Mouse (Mus musculus): ENCODE data around the gene Arpin.

Arpin gene

GRCm38 (mm10) chr7:79934862-79935510 lies at the start of gene Arpin:
Arpin (minus strand) TSS chr7:79935359.
- DNase-seq = peak; percentile 68

DNA sequence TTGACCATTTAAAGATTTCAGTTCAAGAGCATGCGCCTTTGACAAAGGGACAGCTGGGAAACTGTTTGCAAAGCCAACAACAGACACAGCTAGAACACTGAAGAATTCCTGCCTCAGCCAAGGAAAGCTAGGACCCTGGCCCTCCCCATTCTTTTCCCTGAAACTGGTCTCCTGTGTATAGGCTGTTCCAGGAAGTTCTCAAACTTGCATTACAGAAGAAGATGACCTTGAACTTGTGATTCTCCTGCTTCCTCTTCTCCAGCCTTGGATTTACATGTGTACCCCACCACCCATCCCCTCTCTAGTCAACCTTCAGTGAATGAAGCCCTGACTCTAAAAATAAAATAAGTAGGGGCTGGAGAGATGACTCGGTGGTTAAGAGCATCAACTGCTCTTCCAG lies 40.2 kb upstream of the Arpin start:
- no peak for DNase-seq

DNA sequence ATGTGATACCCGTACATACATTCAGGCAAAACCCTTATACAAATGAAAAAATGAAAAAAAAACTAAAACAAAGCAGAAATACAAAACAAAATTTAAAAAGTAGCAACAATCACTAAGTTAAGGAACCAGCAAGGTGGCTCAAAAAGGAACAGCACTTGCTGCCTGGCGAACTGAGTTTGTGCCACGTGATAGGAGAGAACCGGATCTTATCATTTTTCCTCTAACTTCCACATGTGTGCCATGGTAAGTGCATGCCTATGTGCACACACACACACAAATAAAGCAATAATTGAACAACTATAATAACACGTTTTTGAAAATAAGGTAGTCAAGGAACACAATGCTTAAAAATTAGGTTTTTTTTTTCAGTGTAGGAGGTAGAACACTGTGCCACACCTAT lies 37.0 kb upstream of the Arpin start:
- no peak for DNase-seq

- no peak for DNase-seq
Observed at GRCm38 (mm10) chr7:79970336-79970735, 35.2 kb upstream of the Arpin start.

GRCm38 (mm10) chr7:79968326-79968725 lies 33.2 kb upstream of the Arpin start:
- DNase-seq = no peak

DNA sequence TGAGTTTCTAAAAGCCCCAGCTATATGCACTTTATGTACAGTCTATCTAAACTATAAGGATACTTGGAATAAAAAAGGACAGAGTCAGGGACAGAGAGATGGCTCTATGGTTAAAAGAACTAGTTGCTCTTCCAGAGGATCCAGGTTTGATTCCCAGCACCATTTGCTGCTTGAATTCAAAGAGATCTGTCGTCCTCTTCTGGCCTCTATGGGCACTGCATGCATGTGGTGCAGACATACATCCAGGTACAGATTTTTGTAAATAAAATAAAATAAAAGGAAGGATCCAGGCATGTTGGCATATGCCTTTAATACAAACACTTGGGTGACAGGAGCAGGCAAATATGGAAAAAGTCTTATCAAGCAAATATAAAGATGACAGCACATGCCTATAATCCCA lies 26.4 kb upstream of the Arpin start:
- no peak for DNase-seq

DNA sequence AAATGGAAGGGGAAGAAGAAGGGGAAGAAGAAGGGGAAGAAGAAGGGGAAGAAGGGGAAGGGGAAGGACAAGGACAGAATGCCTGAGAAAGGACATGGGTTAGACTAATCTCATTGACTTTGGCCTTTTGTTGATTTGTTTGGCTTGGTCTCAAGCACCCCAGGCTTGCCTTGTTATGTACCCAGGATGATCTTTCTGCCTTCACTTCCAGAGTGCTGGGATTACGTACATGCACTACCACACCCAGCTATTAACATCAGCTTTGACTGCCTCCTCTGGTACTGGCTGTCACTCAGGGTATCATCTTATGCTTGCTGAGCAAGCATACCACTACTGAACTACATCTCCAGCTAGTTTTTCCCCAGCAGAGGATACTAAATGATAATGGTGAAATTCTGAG lies 21.0 kb upstream of the Arpin start:
- DNase-seq = no peak

DNA sequence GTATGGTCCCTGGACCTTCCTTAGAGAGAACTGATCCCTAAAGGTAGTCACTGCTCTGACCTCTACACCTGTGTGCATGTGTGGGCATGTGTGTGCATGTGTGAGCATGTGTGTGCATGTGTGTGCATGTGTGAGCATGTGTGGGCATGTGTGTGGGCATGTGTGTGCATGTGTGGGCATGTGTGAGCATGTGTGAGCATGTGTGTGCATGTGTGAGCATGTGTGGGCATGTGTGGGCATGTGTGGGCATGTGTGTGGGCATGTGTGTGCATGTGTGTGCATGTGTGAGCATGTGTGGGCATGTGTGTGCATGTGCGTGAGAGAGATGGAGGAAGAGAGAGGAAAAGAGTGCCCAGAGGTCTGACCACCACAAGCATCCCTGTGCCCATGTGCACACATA lies 19.7 kb upstream of the Arpin start:
- no peak for DNase-seq

- no peak for DNase-seq
Observed at GRCm38 (mm10) chr7:79951038-79951437, 15.9 kb upstream of the Arpin start.

DNA sequence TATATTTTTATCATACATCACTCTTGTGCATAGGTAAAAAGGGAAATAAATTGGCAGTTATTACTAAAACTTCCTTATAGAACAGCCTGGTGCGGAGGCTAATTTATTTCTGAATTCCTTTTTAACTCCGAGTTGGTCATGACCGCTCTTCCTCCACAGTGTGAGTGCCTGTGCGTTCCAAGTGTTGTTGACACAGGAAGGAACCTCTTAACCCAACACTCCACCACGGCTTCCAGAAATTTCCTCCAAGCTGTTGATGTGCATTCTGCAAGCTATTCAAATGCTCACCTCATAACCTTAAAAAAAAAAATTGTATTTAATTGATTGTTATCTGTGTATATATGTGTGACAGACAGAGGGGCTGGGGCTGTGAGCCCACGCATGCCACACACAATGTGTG lies 15.1 kb upstream of the Arpin start:
- no peak for DNase-seq

GRCm38 (mm10) chr7:79935511-79936205 lies 499 bp upstream of the Arpin start:
- DNase-seq = peak; percentile 13

DNA sequence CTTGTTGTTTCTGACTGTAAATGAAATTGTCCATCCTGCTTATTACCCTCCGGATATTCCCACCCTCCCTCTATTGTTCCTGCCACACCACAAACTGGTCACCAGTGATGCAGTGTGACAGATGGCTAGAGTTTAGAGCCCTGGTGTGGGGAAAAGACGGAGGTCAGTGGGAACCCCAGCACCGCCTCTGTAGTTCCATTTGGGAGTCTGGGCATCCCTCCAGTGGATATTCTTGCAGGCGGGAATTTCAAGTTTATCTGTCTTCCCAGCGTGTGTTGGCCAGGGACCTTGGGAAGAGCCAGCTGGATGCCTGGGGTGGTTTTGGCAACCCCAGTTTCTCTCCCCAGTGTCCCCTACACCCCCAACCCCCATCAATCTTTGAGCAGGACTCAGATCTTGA lies 698 bp downstream of the Arpin start:
- DNase-seq = no peak

GRCm38 (mm10) chr7:79928516-79929052 lies 6.6 kb downstream of the Arpin start:
- DNase-seq = no peak

DNA sequence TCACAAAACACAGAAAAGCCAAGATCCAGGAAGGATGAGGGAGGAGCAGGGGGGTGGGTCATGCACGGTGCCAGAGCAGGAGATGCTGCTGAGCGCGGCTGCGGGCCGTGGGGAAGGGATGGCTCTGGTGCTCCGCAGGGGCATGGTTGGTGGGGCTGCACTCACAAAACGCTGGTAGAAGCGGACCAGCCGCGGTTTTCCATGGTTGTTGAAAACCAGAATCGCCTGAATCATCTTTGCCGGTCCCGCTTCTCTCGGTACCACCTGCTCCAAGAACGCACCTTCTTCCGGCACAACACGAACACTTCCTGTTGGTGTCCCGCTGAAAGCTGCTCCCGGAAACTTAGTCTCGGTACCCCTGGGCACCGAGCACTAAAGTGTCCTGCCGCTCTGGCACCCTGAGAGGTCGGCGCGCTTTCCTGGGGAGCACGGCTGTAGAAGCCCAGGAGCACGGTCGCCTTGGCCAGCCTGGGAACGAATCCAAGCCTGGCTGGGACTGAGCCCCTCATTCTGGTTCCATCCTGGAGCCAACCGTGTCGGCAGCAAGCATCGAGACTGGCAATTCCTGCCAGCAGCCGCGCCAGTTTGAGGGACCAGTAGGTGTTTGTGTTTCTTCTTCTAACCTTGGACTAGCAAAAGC lies 14.7 kb downstream of the Arpin start, which contains the start of gene Ap3s2:
Gene Ap3s2 (minus strand): TSS at position 306 of the 640 bp plus-strand sequence.
- peak; percentile 91 for DNase-seq

- no peak for DNase-seq
Observed at GRCm38 (mm10) chr7:79914556-79914955, 20.6 kb downstream of the Arpin start.

GRCm38 (mm10) chr7:79907356-79907755 lies 27.8 kb downstream of the Arpin start:
- no peak for DNase-seq

- no peak for DNase-seq
Observed at GRCm38 (mm10) chr7:79906914-79907313, 28.2 kb downstream of the Arpin start.

DNA sequence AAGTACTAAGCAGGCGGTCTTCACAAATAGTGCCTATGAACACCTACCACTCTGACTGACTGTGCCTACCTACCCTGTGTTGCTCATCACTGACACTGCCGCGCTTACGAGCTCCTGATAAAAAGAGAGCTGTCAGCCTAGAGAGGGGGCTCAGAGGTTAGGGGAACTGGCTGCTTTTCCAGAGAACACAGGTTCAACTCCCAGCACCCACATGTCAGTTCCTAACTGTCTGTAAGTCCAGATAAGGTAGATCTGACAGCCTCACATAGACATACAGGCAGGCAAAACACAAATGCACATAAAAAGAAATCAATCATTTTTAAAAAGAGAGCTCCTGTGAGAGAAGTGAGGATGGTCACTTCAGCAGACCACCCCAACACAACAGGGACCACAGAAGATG lies 30.0 kb downstream of the Arpin start:
- DNase-seq = no peak

GRCm38 (mm10) chr7:79903160-79903792 lies 31.9 kb downstream of the Arpin start:
- DNase-seq = no peak

DNA sequence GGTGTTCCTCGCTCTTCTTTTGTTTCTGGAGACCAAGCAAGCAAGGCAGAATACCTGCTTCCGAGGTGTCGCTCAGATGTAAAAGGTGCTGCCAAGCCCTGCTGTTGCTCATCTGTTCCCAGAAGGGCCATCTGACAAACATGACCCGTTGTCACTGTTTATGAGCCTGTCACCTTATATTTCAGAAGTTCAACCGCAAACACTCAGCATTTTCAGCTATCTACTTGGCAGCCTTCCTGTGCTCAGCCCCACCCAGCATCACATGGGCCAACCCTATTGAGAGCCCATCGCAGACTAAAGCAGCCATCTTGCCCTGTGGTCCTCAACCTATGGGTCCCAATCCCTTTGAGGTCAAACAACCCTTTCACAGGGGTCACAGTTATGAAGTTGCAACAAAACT lies 34.4 kb downstream of the Arpin start:
- no peak for DNase-seq

GRCm38 (mm10) chr7:79895225-79895624 lies 39.9 kb downstream of the Arpin start:
- no peak for DNase-seq

DNA sequence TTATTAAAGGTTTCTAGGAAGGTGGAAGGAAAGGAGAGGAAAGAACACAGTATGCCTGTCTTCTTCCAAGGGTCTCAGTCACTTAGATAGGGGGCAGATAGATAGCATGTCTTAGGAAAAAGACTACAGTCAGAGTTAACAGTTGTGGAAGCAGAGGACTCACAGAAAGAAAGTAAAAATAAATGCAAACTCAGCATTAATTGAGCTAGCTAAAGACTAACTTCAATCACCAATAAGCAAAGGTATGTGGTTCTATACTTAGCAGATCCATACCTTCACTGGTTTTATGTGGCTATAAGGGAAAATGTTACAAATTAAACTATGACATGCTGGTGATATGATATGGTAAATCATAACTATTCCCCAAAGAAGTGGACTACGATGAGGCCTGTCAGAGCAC lies 40.4 kb downstream of the Arpin start:
- no peak for DNase-seq
